Mouse (Mus musculus) natural killer cell, adult 2 months (primary cell): ENCODE results near the gene Bace2.

Experiments
- DNase-seq, 2 experiments: peaks; one replicate each; pipeline ENCODE4 v3.0.0; 2022; ENCODE audit warnings: low spot score in 2 of 2

Gene Bace2

GRCm38 (mm10) chr16:97401741-97402140, 45.2 kb downstream of the Bace2 start:
- no peak for DNase-seq

GRCm38 (mm10) chr16:97402213-97402785, 45.8 kb downstream of the Bace2 start:
- DNase-seq, result no peak

GRCm38 (mm10) chr16:97405476-97406012, 49.0 kb downstream of the Bace2 start:
- no peak for DNase-seq

GRCm38 (mm10) chr16:97417896-97418542, 61.5 kb downstream of the Bace2 start:
- no peak for DNase-seq

- no peak for DNase-seq
These were observed 62.4 kb downstream of the Bace2 start for GRCm38 (mm10) chr16:97418749-97419453.

- no peak for DNase-seq
These were observed 65.1 kb downstream of the Bace2 start for GRCm38 (mm10) chr16:97421671-97422070.

GRCm38 (mm10) chr16:97423627-97424026, 67.1 kb downstream of the Bace2 start:
- no peak for DNase-seq

- DNase-seq, result no peak
These were observed 71.5 kb downstream of the Bace2 start for GRCm38 (mm10) chr16:97428026-97428425.

- no peak for DNase-seq
These were observed 73.5 kb downstream of the Bace2 start for GRCm38 (mm10) chr16:97430091-97430490.

- no peak for DNase-seq
These were observed 74.8 kb downstream of the Bace2 start for GRCm38 (mm10) chr16:97431328-97431727.

GRCm38 (mm10) chr16:97434206-97434605, 77.7 kb downstream of the Bace2 start:
- DNase-seq, result no peak

GRCm38 (mm10) chr16:97437448-97438056, 81.0 kb downstream of the Bace2 start:
- no peak for DNase-seq

- DNase-seq, result no peak
These were observed 81.6 kb downstream of the Bace2 start for GRCm38 (mm10) chr16:97438191-97438590.

- no peak for DNase-seq
These were observed 85.4 kb downstream of the Bace2 start for GRCm38 (mm10) chr16:97441967-97442366.

GRCm38 (mm10) chr16:97443670-97444263, 87.2 kb downstream of the Bace2 start:
- peak; percentile 29 to 35 for DNase-seq

- no peak for DNase-seq
These were observed 90.8 kb downstream of the Bace2 start for GRCm38 (mm10) chr16:97447386-97447785.

GRCm38 (mm10) chr16:97459831-97460230, 103.3 kb downstream of the Bace2 start:
- DNase-seq, result no peak

- DNase-seq, result no peak
These were observed 104.7 kb downstream of the Bace2 start for GRCm38 (mm10) chr16:97461271-97461670.

- no peak for DNase-seq
These were observed 106.1 kb downstream of the Bace2 start, which contains the start of gene Mx1 for GRCm38 (mm10) chr16:97462481-97463181. Gene Mx1, minus strand, starts transcription at chr16:97462907.

- DNase-seq, result no peak
These were observed 109.8 kb downstream of the Bace2 start for GRCm38 (mm10) chr16:97466182-97466957.
